Mouse (Mus musculus) C2C12 (cell line): Measurements from ENCODE around the gene Tceal3.

Source experiments
- CEBPB ChIP-seq: IDR thresholded peaks from one replicate; pipeline ENCODE4 v1.6.1; 2011; ENCODE audit warnings: low read depth, mild to moderate bottlenecking, control low read depth, moderate library complexity
- CTCF ChIP-seq: IDR thresholded peaks from one replicate; pipeline ENCODE4 v1.5.1; 2011; ENCODE audit not compliant: control insufficient read depth, insufficient read depth, insufficient read length
- FOSL1 ChIP-seq: IDR thresholded peaks from one replicate; pipeline ENCODE4 v1.8.0; 2011; ENCODE audit warnings: mild to moderate bottlenecking, low read length; ENCODE audit not compliant: poor library complexity, insufficient read depth, severe bottlenecking
- MAX ChIP-seq: IDR thresholded peaks from one replicate; pipeline ENCODE4 v1.6.1; 2011; ENCODE audit warnings: mild to moderate bottlenecking, control low read depth
- MYOD1 ChIP-seq: IDR thresholded peaks from one replicate; pipeline ENCODE4 v1.6.1; 2011; ENCODE audit warnings: low read depth; ENCODE audit not compliant: control insufficient read depth, insufficient read length
- MYOG ChIP-seq: IDR thresholded peaks from one replicate; pipeline ENCODE4 v1.6.1; 2011; ENCODE audit not compliant: control insufficient read depth, insufficient read length; ENCODE audit errors: extremely low read depth
- USF1 ChIP-seq: IDR thresholded peaks from one replicate; pipeline ENCODE4 v1.6.1; 2011; ENCODE audit warnings: low read depth, mild to moderate bottlenecking, control low read depth, moderate library complexity

DNA sequence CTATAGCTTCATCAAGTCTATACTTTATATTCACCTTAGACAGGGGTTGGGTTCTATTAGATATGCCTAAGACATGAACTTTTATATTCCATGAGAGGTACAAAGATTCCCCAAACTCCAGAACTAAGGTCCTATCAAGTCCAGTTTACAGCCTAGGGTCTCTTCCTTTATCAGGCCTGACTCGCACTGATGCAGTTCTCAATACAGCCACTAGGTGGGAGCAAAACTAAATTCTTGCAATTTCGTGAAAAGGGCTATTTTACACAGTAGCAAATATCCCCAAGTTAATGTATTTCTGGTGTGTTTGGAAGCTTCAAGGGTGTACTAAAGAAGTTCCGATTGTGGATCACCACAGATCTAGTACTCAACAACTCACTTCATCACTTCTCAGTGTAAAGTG, 8.8 kb downstream of the Tceal3 start:
- TF ChIP-seq USF1 (no peak), CTCF (no peak), MYOD1 (no peak), MYOG (no peak), MAX (no peak), CEBPB (no peak), FOSL1 (no peak)
